Mouse (Mus musculus) gastrocnemius, adult 8-10 months (tissue): Measurements from ENCODE around the gene Cym. TPM values are rescaled to one million over a fixed set of nuclear protein-coding genes. Genes with fewer than 3 reads are reported as not detected.

Source experiments
- DNase-seq, 2 experiments: peaks; one replicate each; pipeline ENCODE4 v3.0.0; 2022; ENCODE audit warnings: low spot score in 2 of 2
- total RNA-seq, 4 experiments: library from RNA; stranded (reverse); gene quantifications; 2 replicates each; pipeline ENCODE4 v1.2.4; 2022

Cym gene
- total RNA-seq, 4 experiments from 2014 or later, result not detected

DNA sequence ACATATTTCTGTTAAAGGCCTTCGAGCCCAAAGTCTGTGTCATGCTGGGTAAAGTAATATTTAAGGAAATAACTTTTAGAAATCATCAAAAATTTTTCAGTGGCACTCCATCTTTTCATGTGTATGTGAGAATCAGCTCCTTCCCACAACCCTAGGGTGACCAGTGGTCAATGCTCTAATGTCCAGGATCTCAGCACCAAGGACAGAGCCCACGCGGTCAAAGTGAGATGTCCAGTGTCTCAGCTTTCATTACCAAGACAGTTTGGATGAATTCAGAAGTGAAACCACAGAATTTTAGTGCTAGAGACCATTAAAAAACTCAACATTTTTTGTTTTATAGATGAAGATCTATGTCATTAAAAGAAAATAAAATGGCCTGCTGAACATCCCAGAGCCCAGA, 49.6 kb downstream of the Cym start:
- DNase-seq, result no peak

GRCm38 (mm10) chr3:107169552-107169951, 52.0 kb downstream of the Cym start:
- DNase-seq, result peak in 1 of 2 experiments; percentile 30

- no peak for DNase-seq
Observed at GRCm38 (mm10) chr3:107162741-107163140, 58.8 kb downstream of the Cym start.

Other genes with a start within 250 kb of the Cym start
- gene Kcna3, start 185.6 kb downstream of the Cym start, total RNA-seq, result not detected
- gene Kcna2, start 120.6 kb downstream of the Cym start, total RNA-seq, result 1 to 10 TPM in 2 of 4 experiments, under 1 TPM in 2; 0.82 to 1.5 (median 1.1) TPM
- not detected for gene Kcna10, start 38.7 kb downstream of the Cym start, total RNA-seq
- not detected for gene A630076J17Rik, start 8.9 kb upstream of the Cym start, total RNA-seq
- not detected for gene Prok1, start 18.0 kb upstream of the Cym start, total RNA-seq
- gene Lamtor5, start 57.1 kb upstream of the Cym start, total RNA-seq, result 10 to 100 TPM; 53.4 to 72.8 (median 63.4) TPM
- gene Slc16a4, start 69.5 kb upstream of the Cym start, total RNA-seq, result under 1 TPM in 2 of 4 experiments, not detected in 2; 0.19 to 0.31 TPM
- 10 to 100 TPM; 20.8 to 25.7 (median 22.8) TPM for gene Rbm15, start 111.9 kb upstream of the Cym start, total RNA-seq
- gene Kcnc4, start 237.8 kb upstream of the Cym start, total RNA-seq, result 10 to 100 TPM; 42.7 to 61.6 (median 50.2) TPM